Mouse (Mus musculus) embryonic facial prominence, embryonic 13.5 days (tissue): Measurements from ENCODE around the gene Naxd. TPM values are rescaled to one million over a fixed set of nuclear protein-coding genes. Genes with fewer than 3 reads are reported as not detected.
"Not testable (repeated sequence)": the region's sequence is repeated elsewhere in the genome, so short reads cannot be mapped to it uniquely, and the experiment has no call there.

Experiments
- ATAC-seq: fragments of 200-750 bp; cut with Nextera tagmentation; 2 replicates; pipeline ENCODE4 v1.8.0; 2017; ENCODE audit warnings: low read depth; ENCODE audit not compliant: insufficient number of reproducible peaks, insufficient read depth, low FRiP score, low TSS enrichment
- H3K27ac ChIP-seq: fragments of 300-500 bp; sonication (generic); 2 replicates; pipeline ENCODE4 v1.5.1; 2015; ENCODE audit warnings: moderate library complexity, mild to moderate bottlenecking, inconsistent platforms
- H3K27me3 ChIP-seq: fragments of 300-500 bp; sonication (generic); 2 replicates; pipeline ENCODE4 v1.6.1; 2015; ENCODE audit warnings: mild to moderate bottlenecking, inconsistent platforms
- H3K36me3 ChIP-seq: fragments of 300-500 bp; sonication (generic); 2 replicates; pipeline ENCODE4 v1.6.1; 2015; ENCODE audit warnings: mild to moderate bottlenecking, inconsistent platforms
- H3K4me1 ChIP-seq: fragments of 300-500 bp; sonication (generic); 2 replicates; pipeline ENCODE4 v1.6.1; 2015; ENCODE audit warnings: inconsistent platforms
- H3K4me2 ChIP-seq: fragments of 300-500 bp; sonication (generic); 2 replicates; pipeline ENCODE4 v1.6.1; 2015; ENCODE audit warnings: moderate library complexity, mild to moderate bottlenecking, inconsistent platforms
- H3K4me3 ChIP-seq: fragments of 300-500 bp; sonication (generic); 2 replicates; pipeline ENCODE4 v1.5.1; 2015; ENCODE audit warnings: mild to moderate bottlenecking, inconsistent platforms
- H3K9ac ChIP-seq: fragments of 300-500 bp; sonication (generic); 2 replicates; pipeline ENCODE4 v1.6.1; 2015; ENCODE audit warnings: mild to moderate bottlenecking, inconsistent platforms
- H3K9me3 ChIP-seq: fragments of 300-500 bp; sonication (generic); 2 replicates; pipeline ENCODE4 v1.6.1; 2016; ENCODE audit warnings: inconsistent platforms
- WGBS: fragments of 180-500 bp; shearing (Covaris S2); methylation state at CpG from one replicate; pipeline ENCODE4 v1.1.7; 2015; ENCODE audit warnings: mixed read lengths; 5-methylcytosine and 5-hydroxymethylcytosine counted together
- polyA plus RNA-seq: library from polyadenylated mRNA; unstranded; fragments of >200 nt; fragmentation: Nextera tagmentation; extraction: Ambion mirVana; gene quantifications from 2 replicates; pipeline ENCODE4 v1.2.1, GENCODE M21; 2015

The Naxd gene
- polyA plus RNA-seq, 1 experiment from 2014 or later: 134 TPM

DNA sequence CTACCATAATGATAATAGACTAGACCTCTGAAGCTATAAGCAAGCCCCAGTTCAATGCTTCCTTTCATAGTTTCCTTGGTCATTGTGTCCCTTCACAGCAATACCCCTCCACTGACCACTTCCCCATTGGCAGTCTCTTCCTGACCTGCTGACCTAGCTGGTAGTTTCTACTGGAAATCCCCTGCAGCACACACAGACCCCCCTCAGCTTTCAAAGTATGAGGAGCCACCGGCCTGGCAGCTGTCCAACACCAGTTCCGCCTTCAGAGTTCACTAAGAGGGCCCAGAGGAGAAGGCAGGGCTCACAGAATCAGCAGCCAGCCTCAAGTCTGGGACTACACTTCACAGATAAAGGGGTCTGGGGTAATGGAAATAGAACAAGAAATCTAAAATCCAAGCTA lies 36.4 kb upstream of the Naxd start:
- H3K36me3 ChIP-seq: no peaks in the 10 kb centered on the region
- no peak overlapping the region for H3K4me3 ChIP-seq
- no peaks in the 10 kb centered on the region for H3K27me3 ChIP-seq
- ATAC-seq: no peak
- 15% methylated on average over 2 of the region's 2 CpGs for WGBS
- peaks cover 32% of the 10 kb centered on the region for H3K4me1 ChIP-seq
- H3K4me2 ChIP-seq: no peak overlapping the region
- no peaks in the 10 kb centered on the region for H3K9me3 ChIP-seq
- no peak overlapping the region for H3K27ac ChIP-seq
- no peak overlapping the region for H3K9ac ChIP-seq

- Histone ChIP-seq H3K9me3 (no peaks in the 10 kb centered on the region), H3K36me3 (no peaks in the 10 kb centered on the region), H3K4me2 (no peak overlapping the region), H3K27ac (no peak overlapping the region), H3K9ac (no peak overlapping the region), H3K4me3 (no peak overlapping the region), H3K4me1 (peaks cover 38% of the 10 kb centered on the region), H3K27me3 (no peaks in the 10 kb centered on the region)
- 66% methylated on average over 2 of the region's 2 CpGs for WGBS
- no peak for ATAC-seq
Observed at GRCm38 (mm10) chr8:11461847-11462246, 35.5 kb upstream of the Naxd start.

DNA sequence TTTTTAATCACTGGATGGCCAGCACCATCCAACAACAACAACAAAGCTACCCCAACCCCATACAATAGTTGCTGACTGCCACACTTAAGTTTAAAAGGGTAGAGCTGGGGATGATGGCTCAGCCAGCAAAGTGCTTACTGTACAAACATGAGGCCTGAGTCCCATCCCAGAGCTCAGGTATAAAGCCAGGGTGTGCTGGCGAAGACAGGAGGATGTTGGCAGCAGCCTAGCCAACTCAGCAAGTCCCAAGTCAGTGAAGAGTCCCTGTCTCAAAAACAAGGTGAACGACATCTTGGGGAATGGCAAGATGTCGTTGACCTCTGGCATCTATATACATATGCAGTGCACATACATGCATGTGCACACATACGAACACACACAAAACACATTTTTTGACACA lies 34.7 kb upstream of the Naxd start:
- Histone ChIP-seq H3K4me1 (peaks cover 33% of the 10 kb centered on the region), H3K4me2 (no peak overlapping the region), H3K27ac (no peak overlapping the region), H3K36me3 (no peaks in the 10 kb centered on the region), H3K4me3 (no peak overlapping the region), H3K27me3 (no peaks in the 10 kb centered on the region), H3K9ac (no peak overlapping the region), H3K9me3 (no peaks in the 10 kb centered on the region)
- WGBS: 91% methylated on average over 4 of the region's 4 CpGs
- ATAC-seq: no peak

GRCm38 (mm10) chr8:11463541-11463888 lies 33.8 kb upstream of the Naxd start:
- H3K9ac ChIP-seq: no peak overlapping the region
- no peaks in the 10 kb centered on the region for H3K27me3 ChIP-seq
- H3K36me3 ChIP-seq: no peaks in the 10 kb centered on the region
- ATAC-seq: no peak
- H3K4me3 ChIP-seq: no peak overlapping the region
- WGBS: 88% methylated on average over 2 of the region's 2 CpGs
- H3K4me1 ChIP-seq: peaks cover 25% of the 10 kb centered on the region
- H3K4me2 ChIP-seq: no peak overlapping the region
- no peaks in the 10 kb centered on the region for H3K9me3 ChIP-seq
- no peak overlapping the region for H3K27ac ChIP-seq

- H3K27me3 ChIP-seq: no peaks in the 10 kb centered on the region
- H3K4me2 ChIP-seq: no peak overlapping the region
- WGBS: 71% methylated on average over 12 of the region's 12 CpGs
- H3K36me3 ChIP-seq: no peaks in the 10 kb centered on the region
- H3K9me3 ChIP-seq: no peaks in the 10 kb centered on the region
- H3K27ac ChIP-seq: no peak overlapping the region
- H3K4me3 ChIP-seq: no peak overlapping the region
- H3K9ac ChIP-seq: no peak overlapping the region
- ATAC-seq: no peak
- H3K4me1 ChIP-seq: peaks cover 20% of the 10 kb centered on the region
Observed at GRCm38 (mm10) chr8:11463889-11464706, 33.2 kb upstream of the Naxd start.

DNA sequence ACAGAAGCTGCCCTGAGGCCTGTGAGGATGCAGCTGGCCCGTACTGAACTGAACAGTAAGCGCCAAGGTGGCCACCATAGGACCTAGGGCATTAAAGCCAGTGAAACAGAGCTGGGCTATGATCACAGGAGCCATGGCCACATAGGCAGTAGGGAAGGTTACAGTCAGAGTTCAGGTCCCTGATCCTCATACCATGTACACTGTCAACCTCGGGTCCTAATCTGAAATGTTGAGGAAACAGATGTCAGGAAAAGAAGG lies 32.7 kb upstream of the Naxd start:
- no peak for ATAC-seq
- WGBS: 60% methylated on average over 3 of the region's 3 CpGs
- Histone ChIP-seq H3K4me2 (no peak overlapping the region), H3K9me3 (no peaks in the 10 kb centered on the region), H3K27me3 (no peaks in the 10 kb centered on the region), H3K27ac (no peak overlapping the region), H3K36me3 (no peaks in the 10 kb centered on the region), H3K4me1 (peaks cover 15% of the 10 kb centered on the region; the same call in 1 of the 2 replicates), H3K9ac (no peak overlapping the region), H3K4me3 (no peak overlapping the region)

DNA sequence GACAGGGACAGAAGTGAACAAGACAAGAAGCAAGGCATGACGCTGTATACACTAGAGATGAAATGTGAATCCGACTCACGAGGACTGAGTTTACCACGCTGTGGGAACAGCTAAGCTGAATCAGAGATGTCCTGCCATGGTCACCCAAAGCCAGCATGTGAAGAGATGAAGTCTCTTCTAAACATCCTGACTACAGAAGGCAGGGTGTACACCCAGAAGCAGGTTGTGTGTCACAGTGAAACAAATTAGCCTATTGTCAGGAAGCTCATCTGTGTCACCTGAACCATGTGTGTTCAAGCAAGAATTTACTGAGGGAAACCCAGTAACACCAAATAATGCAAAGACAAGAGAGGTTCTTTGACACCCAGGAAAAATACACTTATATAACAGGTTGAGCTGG lies 31.7 kb upstream of the Naxd start:
- 77% methylated on average over 4 of the region's 4 CpGs for WGBS
- no peaks in the 10 kb centered on the region for H3K36me3 ChIP-seq
- no peak overlapping the region for H3K27ac ChIP-seq
- peaks cover 13% of the 10 kb centered on the region; the same call in 1 of the 2 replicates for H3K4me1 ChIP-seq
- no peak for ATAC-seq
- no peak overlapping the region for H3K9ac ChIP-seq
- H3K4me3 ChIP-seq: no peak overlapping the region
- H3K27me3 ChIP-seq: no peaks in the 10 kb centered on the region; the same call in 1 of the 2 replicates
- H3K9me3 ChIP-seq: no peaks in the 10 kb centered on the region
- H3K4me2 ChIP-seq: no peak overlapping the region

GRCm38 (mm10) chr8:11466528-11466927 lies 30.8 kb upstream of the Naxd start:
- H3K9me3 ChIP-seq, H3K4me1 ChIP-seq, H3K9ac ChIP-seq, H3K27me3 ChIP-seq, H3K36me3 ChIP-seq, H3K27ac ChIP-seq, H3K4me2 ChIP-seq, ATAC-seq, H3K4me3 ChIP-seq: not testable (repeated sequence)
- 78% methylated on average over 5 of the region's 5 CpGs for WGBS

DNA sequence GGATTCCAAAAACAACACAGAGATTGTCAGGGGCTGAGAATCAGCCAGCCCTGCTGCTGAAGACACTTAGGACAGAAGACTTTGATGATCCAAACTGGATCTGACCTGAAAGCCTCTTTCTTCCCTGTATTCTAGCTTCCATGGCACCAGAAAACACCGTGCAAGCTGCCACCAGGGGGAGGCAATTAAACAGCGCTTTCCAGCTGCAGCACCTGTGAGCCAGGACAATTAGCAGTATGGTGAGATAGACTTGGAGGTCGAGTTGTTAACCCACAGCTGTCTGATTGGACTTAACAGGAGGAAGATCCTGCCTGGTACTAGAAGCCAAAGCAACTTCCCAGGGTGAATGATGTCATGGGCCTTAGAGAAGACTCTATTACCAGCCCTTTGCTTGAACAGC lies 28.2 kb upstream of the Naxd start:
- no peaks in the 10 kb centered on the region for H3K36me3 ChIP-seq
- no peak overlapping the region for H3K9ac ChIP-seq
- no peaks in the 10 kb centered on the region for H3K9me3 ChIP-seq
- ATAC-seq: no peak
- no peak overlapping the region for H3K4me2 ChIP-seq
- H3K4me3 ChIP-seq: no peak overlapping the region
- H3K27me3 ChIP-seq: peaks cover 28% of the 10 kb centered on the region
- H3K27ac ChIP-seq: no peak overlapping the region
- H3K4me1 ChIP-seq: 0 out of 2 replicates have a peak, but pooled peaks cover 8% of the 10 kb centered on the region
- WGBS: 6% methylated on average over 3 of the region's 3 CpGs

GRCm38 (mm10) chr8:11470694-11471093 lies 26.6 kb upstream of the Naxd start:
- Histone ChIP-seq H3K27me3 (peaks cover 44% of the 10 kb centered on the region), H3K9ac (no peak overlapping the region), H3K4me2 (no peak overlapping the region), H3K4me3 (no peak overlapping the region), H3K27ac (no peak overlapping the region), H3K4me1 (0 out of 2 replicates have a peak, but pooled peaks cover 13% of the 10 kb centered on the region), H3K9me3 (no peaks in the 10 kb centered on the region), H3K36me3 (no peaks in the 10 kb centered on the region)
- ATAC-seq: no peak
- WGBS: 71% methylated on average over 7 of the region's 7 CpGs

DNA sequence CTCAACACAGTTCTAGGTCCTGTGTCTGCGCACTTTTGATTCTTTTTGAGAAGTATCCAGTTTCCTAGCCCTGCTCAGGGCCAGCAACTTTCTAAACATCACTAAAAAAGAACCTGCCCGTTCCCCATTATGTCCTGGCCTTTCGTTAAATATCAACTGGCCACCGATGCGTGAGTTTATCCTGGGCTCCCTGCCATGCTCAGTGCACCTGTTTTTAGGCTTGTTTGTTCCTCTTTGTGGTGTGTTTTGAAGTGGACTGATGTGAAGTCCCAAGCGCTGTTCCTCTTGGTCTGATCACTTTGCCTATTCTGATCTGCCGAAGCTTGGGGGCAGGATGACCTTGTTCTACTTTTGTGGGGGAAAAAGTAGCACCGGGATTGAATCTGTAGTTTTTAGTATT lies 26.0 kb upstream of the Naxd start:
- Histone ChIP-seq H3K36me3 (no peaks in the 10 kb centered on the region), H3K4me1 (peaks cover 9% of the 10 kb centered on the region), H3K4me2 (no peak overlapping the region), H3K9ac (no peak overlapping the region), H3K4me3 (no peak overlapping the region), H3K27ac (no peak overlapping the region), H3K27me3 (peaks cover 50% of the 10 kb centered on the region), H3K9me3 (no peaks in the 10 kb centered on the region)
- ATAC-seq: no peak
- 39% methylated on average over 8 of the region's 8 CpGs for WGBS

- no peak overlapping the region for H3K4me2 ChIP-seq
- H3K4me1 ChIP-seq: peaks cover 19% of the 10 kb centered on the region
- H3K9me3 ChIP-seq: no peaks in the 10 kb centered on the region
- no peak overlapping the region for H3K4me3 ChIP-seq
- H3K36me3 ChIP-seq: no peaks in the 10 kb centered on the region
- H3K27ac ChIP-seq: no peak overlapping the region
- H3K9ac ChIP-seq: no peak overlapping the region
- ATAC-seq: no peak
- WGBS: 32% methylated on average over 4 of the region's 4 CpGs
- H3K27me3 ChIP-seq: peaks cover 68% of the 10 kb centered on the region
Observed at GRCm38 (mm10) chr8:11473072-11473471, 24.2 kb upstream of the Naxd start.
